Mouse (Mus musculus) 3T3-L1 (cell line): ENCODE measurements around the gene Lin52.

Experiments
- DNase-seq: peaks from one replicate; pipeline ENCODE4 v3.0.0-alpha.2; 2015; ENCODE audit warnings: low read depth, low spot score

Lin52 gene

DNA sequence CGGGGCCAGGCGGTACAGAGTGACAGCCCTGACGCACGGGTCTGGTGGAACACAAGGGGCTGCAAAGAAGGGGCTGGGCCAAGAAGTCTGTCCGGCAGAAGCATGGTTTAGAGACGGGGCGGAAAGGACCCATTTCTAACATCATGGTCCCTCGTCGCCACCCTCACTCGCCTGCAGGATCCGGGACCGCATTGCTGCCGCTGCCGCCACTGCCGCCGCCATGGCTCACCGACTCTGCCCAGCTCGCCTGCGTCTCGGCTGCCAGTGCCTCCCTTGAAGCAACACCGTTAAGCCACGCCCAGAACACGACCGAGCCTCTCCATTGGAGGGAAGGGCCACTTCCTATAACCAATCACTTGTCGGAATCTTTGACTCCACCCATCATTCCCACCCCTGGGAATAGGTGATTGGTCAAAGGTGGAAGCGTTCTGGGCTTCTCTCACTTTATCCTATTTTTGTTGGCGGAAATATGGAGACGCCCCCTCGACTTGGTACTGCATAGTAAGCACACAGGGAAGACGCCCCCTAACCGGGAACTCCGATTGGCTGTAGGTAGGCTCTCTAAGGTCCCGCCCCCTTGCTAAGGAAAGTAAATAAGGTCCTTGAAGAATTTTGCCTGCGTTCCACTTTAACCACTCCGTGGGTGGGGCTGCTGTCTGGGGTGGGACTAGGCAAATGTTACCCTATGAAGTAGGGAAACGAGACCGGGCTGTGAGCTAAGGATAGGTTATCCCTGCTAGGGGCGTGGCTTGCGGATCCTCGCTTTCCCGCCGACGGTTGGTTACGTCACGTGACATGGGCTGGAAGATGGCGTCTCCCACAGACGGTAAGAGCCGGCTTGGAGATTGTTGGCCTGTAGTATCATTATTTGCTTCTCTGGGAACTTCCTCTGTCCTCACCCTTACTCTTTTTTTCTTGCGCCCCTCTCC is at the start of gene Lin52, which contains the start of gene Aldh6a1:
TSS of gene Lin52 (plus strand) at position 705 of the 929 bp plus-strand sequence.
TSS of gene Aldh6a1 (minus strand) at position 287 of the 929 bp plus-strand sequence.
- peak; percentile 100 for DNase-seq

DNA sequence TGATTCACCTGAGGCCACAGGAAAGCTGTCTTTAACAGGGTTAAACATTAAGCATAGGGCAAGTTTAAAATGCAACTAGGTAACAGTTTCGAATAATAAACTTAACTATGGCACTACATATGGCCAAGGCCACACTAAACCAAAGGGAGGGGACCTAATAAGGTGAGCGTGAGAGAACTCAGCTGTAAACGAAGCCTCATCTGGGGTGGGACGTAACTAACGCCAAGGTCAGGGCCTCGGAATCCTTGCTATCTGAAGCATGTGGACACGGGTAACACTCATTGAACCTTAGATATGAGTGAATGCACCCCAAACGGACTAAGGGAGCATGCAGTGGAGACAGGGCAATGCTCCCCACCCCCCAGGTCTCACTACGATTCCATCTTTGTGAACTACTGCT is 48.3 kb upstream of the Lin52 start:
- DNase-seq = no peak

DNA sequence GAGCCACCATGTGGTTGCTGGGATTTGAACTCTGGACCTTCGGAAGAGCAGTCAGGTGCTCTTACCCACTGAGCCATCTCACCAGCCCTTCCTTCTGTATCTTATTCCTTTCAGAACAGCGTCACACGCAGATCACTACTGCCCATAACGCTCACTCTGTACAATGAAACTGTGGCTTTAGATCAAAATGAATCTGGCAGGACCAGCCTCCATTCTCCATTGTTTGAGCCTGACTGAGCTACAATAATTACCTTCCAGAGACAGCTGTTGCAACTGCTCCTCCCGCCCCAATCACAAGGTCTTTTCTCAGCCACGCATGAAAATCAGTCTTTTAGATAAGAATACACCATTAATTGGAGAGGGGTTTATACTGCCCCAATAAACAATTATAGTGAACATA is 46.7 kb upstream of the Lin52 start:
- no peak for DNase-seq

DNA sequence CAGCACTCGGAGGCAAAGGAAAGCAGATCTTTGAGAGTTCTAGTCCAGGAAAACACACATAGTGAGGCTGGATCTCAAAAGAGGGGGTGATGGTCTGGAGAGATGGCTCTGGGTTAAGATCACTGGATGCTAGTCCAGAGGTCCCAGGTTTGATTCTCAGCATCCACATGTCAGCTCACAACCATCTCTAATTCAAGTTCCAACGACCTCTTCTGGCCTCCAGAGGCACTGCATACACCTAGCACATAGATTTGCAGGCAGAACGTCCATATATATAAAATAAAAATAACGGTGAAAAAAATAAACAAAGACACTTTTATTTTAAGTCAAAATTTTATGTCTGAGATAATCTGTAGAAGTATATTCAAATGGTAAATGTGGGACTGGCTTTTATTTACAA is 44.0 kb upstream of the Lin52 start:
- DNase-seq = no peak

DNA sequence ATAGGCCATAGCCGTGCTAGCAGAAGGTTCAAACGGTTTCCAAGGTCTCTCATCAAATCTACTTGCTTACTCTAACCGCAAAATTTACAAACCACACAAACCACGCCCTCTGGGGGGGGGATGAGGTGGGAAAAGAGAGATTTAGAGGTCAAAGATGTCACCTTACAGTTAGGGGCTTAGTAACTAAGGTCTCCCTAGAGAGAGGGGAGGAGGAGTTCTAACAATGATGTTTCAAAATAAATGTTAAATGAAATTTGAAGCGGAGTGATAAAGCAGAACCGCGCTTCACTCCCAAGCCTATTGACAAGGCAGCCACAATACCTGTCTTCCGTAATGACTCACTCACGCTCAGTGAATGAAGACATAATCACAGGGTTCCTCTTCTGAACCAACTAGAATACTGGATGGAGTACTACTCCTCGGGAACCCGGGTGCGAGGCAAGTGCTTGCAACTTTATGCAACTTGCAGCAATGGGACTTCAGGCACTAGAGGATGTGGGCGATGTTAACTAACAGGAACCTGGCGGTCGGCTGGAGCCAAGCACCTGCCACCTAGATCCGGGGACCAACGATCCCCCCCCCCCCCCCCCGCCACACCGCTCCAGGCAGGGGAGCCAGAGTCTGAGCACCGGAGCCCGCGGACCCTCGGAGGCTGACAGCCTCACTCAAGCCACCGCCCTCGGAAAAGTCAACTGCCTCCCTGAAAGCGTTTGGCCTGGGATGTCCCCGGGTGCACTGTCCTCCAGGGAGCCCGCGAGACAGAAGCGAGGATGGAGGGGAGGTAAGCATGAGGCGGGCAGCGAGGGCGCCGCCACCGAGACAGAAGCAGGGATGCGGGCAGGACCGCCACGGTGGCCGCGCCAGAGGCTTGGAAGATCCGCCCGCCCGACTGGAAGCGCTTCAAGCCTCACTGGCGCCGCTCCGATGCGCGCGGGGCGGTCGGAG is 43.1 kb upstream of the Lin52 start:
- DNase-seq = peak; percentile 36

DNA sequence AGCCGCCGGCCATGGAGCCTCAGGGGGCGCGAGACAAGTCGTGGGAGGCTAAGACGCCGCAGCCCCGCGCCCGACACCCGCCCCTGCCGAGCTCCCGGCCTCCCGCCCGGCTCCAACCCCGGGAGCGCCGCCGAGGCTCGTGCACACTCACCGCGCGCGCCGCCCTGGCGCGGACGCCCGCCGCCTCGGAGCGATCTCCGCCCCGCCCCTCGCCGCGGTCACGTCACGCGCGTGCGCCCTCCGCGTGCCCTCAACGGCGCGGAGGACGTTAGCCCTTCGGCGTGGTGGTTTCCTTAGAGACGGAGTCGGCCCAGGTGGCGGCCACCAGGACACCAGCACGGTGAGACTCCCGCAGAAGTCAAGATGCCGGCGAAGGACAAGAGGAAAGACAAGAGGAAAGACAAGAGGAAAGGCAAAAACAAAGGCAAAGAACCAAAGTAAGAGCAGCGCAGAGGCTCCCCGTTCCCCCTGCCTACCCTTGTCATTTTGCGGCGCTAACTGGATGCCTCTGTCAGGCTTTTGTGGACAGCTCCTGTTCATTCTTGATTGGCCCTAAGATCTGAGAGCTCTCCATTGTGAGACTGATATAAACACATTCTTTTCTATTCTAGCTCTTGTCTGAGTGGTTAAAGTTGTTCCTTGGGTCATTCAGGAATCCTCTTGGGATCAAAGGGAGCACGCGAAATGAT is 42.3 kb upstream of the Lin52 start, which contains the start of the genes Entpd5 and Bbof1:
TSS of gene Entpd5 (minus strand) at position 211 of the 689 bp plus-strand sequence.
TSS of gene Bbof1 (plus strand) at position 253 of the 689 bp plus-strand sequence.
- DNase-seq = peak; percentile 67

DNA sequence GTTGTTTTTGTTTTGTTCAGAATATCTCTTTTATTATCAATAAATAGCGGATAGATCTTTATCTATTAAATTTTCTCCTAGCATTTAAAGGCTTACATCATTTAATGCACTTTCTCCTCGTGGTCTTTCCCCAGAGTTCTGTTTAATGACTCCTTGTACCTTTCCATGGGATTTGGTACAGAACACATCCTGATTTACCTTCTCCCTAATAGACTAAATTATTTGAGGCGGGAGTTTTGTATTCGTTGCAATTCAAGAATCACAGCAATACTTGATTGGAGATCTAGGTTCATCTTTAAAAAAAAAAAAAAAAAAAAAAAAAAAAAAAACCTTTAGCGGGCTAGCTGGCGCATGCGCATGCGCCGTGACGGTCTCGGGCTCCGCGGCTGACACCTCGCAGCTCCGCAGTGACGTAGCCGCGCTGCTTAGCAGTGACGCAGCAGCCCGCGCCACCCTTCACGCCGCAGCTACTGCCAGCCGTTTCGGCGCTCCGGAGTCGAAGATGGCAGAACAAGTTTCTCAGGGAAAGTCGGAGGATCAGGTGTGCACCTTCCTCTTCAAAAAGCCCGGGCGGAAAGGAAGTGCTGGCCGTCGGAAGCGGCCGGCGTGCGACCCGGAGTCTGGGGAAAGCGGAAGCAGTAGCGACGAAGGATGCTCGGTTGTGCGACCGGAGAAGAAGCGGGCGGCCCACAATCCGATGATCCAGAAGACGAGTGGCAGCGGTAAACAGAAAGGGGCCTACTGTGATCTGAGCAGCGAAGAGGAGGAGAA is 34.2 kb upstream of the Lin52 start, which contains the start of gene Rnf113a2:
TSS of gene Rnf113a2 (plus strand) at position 363 of the 771 bp plus-strand sequence.
- no peak for DNase-seq

DNA sequence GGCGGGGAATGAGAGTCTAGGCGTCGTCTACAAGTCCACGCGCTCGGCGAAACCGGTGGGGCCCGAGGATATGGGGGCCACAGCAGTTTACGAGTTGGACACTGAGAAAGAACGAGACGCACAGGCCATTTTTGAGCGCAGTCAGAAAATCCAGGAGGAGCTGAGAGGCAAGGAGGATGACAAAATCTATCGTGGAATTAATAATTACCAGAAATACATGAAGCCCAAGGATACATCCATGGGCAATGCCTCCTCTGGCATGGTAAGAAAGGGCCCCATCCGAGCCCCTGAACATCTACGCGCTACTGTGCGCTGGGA is 33.7 kb upstream of the Lin52 start:
- DNase-seq = no peak

DNA sequence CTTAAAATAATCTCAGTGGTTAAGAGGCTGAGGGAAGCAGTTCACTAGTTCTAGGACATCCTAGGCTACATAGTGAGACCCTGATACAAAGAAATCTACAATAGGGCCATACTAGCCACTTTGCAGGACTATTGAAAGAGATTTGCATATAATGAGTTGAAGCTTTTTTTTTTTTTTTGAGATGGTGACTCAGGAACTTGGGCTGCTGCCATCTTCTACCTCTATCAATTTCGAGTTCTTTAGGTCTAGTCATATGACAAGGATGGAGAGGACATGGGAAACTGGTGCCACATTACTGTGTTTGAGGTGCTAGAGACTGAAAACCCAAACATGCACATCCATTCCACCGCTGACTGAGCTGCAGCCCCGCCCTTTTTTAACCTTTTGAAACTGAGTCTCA is 27.2 kb upstream of the Lin52 start:
- peak; percentile 31 for DNase-seq

DNA sequence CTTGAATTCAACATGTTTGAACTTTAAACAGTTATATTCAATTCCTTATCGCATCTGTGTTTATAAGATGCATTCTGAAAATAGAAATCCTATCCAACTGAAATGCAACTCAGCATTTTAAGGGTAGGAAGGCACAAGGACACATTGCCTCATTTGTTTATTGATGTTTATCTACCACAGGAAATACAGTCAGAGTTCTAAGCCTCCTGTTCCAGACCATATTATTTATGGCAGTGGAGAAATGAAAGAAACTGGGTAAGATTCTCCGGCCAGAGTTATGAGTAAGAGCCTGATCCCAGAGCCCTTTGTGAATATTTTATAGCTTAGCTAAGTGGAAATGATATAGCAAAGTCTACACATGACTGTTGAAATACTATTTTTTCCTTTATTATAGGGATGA is 21.4 kb upstream of the Lin52 start:
- no peak for DNase-seq

DNA sequence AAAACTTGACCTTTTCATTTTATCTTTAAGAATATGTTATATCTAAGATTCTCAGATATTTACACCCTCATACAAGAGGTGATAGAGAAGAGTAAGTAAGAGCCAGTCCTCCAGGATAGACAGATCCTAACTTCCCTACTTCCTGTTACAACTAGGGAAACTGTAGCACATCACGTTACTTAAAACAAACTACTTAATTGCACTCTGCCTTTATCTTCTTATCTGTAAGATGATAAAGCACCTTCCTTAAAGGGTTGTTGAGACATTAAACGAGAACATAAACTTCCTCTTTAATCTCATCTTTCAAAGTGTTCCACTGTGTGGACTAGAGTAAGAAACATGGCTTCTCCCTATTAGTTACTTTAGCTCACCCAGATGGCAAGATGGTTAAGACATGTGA is 12.5 kb upstream of the Lin52 start:
- DNase-seq = no peak

DNA sequence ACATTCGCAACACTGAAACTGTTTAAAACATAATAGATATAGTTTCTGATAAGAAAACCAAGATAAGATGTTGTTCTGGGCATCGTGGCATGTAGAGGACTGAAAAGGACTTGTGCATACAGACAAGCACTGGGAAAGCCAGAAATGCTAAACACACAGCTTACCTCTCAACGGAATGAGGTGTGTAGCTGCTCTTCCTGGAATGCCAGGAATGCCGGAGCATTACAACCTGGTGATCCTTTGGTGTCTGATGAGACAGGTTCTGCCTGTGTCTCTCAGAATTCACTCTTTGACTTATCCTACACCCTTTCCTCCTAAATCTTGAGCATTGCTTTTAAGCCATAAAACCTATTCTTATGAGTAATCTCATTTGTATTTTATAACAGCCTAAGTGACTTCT is 8.7 kb upstream of the Lin52 start:
- no peak for DNase-seq

DNA sequence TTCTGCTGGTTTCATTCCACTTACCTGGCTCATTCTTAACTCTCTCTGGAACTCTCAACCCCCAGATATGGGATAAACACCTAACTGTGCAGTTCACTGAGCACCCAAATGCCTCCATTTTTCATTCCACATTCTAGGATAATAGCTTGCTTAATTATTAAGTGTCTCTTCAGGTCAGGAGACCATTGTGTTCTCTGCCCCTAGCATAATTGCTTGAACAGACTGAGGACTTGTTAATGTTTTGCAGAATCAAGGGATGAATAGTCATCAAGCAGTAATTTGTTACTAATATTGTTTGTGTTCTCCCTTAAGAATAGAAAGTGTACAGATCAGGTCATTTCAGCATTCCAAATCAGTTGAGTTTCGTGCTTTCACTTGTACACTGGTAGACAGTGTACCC is 3.8 kb upstream of the Lin52 start:
- no peak for DNase-seq

DNA sequence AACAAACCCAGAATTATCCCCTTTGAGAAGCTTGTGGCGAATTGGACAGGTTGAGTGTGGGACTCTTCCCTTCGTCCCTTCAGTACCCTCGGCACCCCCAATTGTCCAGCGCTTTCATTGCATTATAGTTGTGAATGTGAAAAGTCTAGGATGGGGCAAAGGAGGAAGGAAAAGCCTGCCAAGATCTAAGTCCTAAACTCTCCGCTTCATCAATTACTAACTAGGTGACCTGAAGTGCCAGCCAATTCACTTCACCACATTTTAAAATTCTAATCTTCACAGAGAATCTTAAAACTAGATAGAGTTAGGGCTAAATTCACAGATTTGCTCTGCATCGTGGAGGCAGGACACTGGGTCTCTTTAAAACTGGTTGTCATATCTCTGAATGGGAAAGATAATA is 3.0 kb upstream of the Lin52 start:
- DNase-seq = no peak

DNA sequence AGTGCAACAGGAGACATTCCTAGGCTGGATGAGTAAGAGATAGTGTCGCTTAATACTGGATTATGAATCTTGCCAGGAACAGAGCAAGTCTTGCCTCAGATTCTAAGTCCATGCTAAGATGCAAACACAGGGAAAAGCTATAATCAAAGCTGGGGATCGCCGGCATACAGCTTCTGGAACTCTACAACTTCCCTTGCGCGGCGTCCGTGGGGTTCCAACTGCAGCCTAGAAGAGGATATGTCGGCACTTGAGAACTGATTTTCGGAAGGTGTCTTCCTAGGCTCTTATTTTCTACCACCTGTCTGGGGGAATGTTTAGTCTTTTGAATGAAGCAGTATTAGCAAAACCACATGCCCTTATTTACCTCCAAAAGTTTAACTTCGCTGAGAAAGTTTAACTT is 1.3 kb upstream of the Lin52 start:
- no peak for DNase-seq

DNA sequence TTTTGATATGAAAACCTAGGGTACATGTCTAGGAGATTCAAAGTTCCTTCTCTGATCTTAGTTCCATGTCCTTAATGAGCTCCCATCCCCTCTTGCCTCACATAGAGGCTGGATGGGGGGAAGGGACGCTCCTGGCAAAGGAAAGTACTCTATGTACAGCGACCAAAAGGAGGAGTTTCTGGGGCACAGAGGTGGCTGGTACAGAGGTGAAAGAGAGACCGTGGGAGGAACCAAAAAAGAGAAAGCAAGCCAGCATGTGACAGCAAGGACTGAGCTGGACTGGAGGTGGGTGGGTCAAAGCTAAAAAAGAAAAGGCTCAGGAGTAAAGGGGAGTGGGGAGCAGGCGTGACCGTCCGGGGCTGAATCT is 888 bp upstream of the Lin52 start:
- DNase-seq = peak; percentile 29

DNA sequence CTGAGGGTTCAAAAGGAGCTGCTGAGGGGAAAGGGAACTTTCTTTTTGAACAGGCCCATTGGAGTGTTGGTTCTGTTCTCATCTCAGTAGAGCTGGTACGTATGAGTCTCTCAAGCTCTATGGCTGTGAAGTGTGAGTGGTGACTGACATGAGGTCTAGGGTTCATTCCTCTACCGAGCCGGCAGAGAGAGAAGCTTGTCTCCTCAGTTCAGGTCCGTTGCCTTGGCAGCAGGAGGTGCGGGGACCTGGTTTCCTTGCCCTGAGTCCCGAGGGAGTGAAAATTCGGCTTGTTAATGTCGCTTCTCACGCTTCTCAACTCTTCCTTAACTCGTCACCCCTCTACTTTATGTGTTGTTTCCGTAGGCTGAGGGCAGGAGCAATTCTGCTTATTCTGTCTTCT is 579 bp downstream of the Lin52 start:
- no peak for DNase-seq

DNA sequence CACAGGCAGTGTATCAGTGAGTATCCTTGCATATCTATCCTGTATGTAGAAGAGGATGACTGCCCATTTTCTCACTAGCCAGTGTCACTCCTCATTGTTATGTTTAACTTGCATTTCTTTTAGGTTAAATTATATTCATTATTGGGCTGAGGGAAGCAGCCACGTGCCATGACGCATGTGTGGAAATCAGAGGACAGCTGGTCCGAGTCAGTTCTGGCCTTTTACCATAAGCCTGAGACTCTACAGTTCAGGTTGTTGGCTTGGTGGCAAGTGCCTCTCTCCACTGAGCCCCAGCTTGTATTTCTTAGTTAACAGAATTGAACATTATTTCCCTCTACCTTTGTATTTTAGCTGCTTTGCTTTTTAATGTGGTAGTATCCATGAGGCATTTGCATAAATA is 5.7 kb downstream of the Lin52 start:
- no peak for DNase-seq

DNA sequence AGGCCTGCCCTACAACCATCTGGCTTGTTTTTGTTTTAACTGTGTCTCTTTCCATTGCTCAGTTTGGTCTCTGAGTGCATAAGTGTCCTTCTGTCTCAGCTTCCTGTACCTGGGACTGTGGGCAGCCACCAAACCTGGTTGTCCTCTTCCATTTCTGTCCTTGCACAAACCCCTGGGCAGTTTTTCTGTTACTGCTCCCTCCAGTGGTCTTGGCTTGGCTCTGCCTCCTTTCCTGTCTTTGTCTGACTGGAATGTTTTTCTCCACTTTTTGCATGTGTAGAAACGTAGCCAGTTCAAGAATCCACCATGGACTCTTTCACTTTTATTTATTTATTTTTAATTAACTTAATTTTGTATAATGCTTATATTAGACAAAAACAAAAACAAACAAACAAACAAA is 8.6 kb downstream of the Lin52 start:
- DNase-seq = no peak

DNA sequence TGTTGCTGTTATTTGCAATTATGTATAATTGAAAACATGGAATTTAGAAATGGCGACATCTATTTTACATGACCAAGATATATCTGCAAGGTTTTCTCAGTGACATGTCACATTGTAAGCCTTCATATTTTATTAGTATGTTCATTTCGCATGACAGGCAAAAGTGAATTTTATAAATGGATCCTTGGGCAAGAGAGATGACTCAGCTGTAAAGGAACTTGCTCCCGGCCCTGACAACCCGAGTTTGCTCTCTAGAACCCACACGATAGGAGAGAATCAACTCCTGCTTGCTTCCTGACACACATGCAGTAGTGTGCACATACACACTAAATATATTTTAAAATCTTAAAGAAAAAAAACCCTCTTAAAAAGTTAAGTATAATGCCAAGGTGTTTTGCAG is 10.2 kb downstream of the Lin52 start:
- DNase-seq = peak; percentile 72

DNA sequence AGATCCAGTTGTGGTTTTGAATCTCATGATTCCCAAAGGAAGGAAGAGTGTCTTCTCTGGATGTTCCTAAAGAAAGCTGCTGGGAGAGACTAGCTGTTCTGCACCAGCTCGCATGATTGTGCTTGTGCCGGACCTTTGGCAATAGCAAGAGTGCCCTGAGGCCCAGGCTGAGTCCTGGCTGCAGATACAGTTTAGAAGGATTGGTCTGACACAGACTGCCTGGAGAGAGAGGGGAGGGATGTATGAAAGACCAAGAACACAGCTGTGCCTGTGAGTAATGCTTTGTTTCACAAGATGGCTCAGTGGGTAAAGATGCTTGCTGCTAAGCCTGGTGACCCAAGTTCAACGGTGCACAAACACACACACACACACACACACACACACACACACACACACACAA is 11.6 kb downstream of the Lin52 start:
- peak; percentile 42 for DNase-seq
